ENCODE assay signal across 10 mouse cellular contexts in genomic region chr3:138849755-138850301, GRCm38 (mm10).
DNase-seq lines count a peak whose midpoint lies in the region; ATAC-seq and TF ChIP-seq lines count a peak whose summit lies in the region.
"Had no signal": no experiment of that assay in that cellular context is flagged by ENCODE, and none has a peak within 500 bp of the region (broad histone marks: within the 10 kb centered on the region; RNA-seq: fewer than 3 reads in every experiment).

No protein-coding gene starts in this region.

- H3K27me3 ChIP-seq in embryonic facial prominence, embryonic 13.5 days: no peaks in the 10 kb centered on the region; the same call in 1 of the 2 replicates
- H3K27me3 ChIP-seq in hindbrain, embryonic 11.5 days (ENCODE audit: control insufficient read depth, insufficient read depth, low read length): no peaks in the 10 kb centered on the region
- H3K27me3 ChIP-seq in neural tube, embryonic 12.5 days (replicated peaks): no peaks in the 10 kb centered on the region
- H3K27me3 ChIP-seq in kidney, embryonic 16.5 days (ENCODE audit: insufficient read depth, low read length): no peaks in the 10 kb centered on the region

- peak overlapping the region; percentile 67 for H3K27ac ChIP-seq in left cerebral cortex, adult 2 months
- H3K27ac ChIP-seq in embryonic facial prominence, embryonic 13.5 days: peak overlapping the region; percentile 44
- peak overlapping the region; percentile 53; the same call in 1 of the 2 replicates for H3K27ac ChIP-seq in hindbrain, embryonic 11.5 days (ENCODE audit: low read depth, low read length)
- H3K27ac ChIP-seq in neural tube, embryonic 12.5 days: peak overlapping the region; percentile 21; the same call in 1 of the 2 replicates
- no peak overlapping the region for H3K27ac ChIP-seq in kidney, embryonic 16.5 days (ENCODE audit: low read length)
- H3K27ac ChIP-seq: heart, embryonic 10.5 days had no signal

- intact Hi-C loops in left cerebral cortex, adult 2 months (cut with DNase I): no loop called here
- intact Hi-C loops in heart, postnatal 14 days (cut with DNase I): no loop called here

- peak; percentile 49; the same call in 1 of the 2 replicates for ATAC-seq in embryonic facial prominence, embryonic 13.5 days (ENCODE audit: insufficient number of reproducible peaks, insufficient read depth, low FRiP score, low TSS enrichment, low read depth)
- no peak for ATAC-seq in hindbrain, embryonic 11.5 days (ENCODE audit: low FRiP score)
- no peak for ATAC-seq in neural tube, embryonic 12.5 days (ENCODE audit: low FRiP score, low read depth)
- no peak for ATAC-seq in kidney, embryonic 16.5 days (ENCODE audit: low FRiP score, low TSS enrichment)

- 24% methylated on average over 11 of the region's 11 CpGs for whole genome bisulfite sequencing in embryonic facial prominence, embryonic 13.5 days
- 50% methylated on average over 11 of the region's 11 CpGs for WGBS in hindbrain, embryonic 11.5 days
- 50% methylated on average over 11 of the region's 11 CpGs for WGBS in neural tube, embryonic 12.5 days
- 59% methylated on average over 11 of the region's 11 CpGs for whole genome bisulfite sequencing in kidney, embryonic 16.5 days

- no peaks in the 10 kb centered on the region for H3K9me3 ChIP-seq in embryonic facial prominence, embryonic 13.5 days
- H3K9me3 ChIP-seq in hindbrain, embryonic 11.5 days (ENCODE audit: control insufficient read depth, low read length): no peaks in the 10 kb centered on the region
- H3K9me3 ChIP-seq in neural tube, embryonic 12.5 days: no peaks in the 10 kb centered on the region
- no peaks in the 10 kb centered on the region for H3K9me3 ChIP-seq in kidney, embryonic 16.5 days (ENCODE audit: low read length)
- H3K9me3 ChIP-seq: heart, embryonic 10.5 days had no signal

- no peak overlapping the region for H3K4me3 ChIP-seq in left cerebral cortex, adult 2 months
- no peak overlapping the region for H3K4me3 ChIP-seq in embryonic facial prominence, embryonic 13.5 days
- no peak overlapping the region for H3K4me3 ChIP-seq in hindbrain, embryonic 11.5 days (ENCODE audit: low read depth, low read length)
- no peak overlapping the region for H3K4me3 ChIP-seq in neural tube, embryonic 12.5 days
- no peak overlapping the region for H3K4me3 ChIP-seq in kidney, embryonic 16.5 days (ENCODE audit: low read length)
- H3K4me3 ChIP-seq: heart, embryonic 10.5 days had no signal

- no peak for TF ChIP-seq CTCF in left cerebral cortex, adult 2 months (IDR thresholded peaks at IDR 0.05)

- peak overlapping the region; percentile 12 for H3K4me2 ChIP-seq in embryonic facial prominence, embryonic 13.5 days
- H3K4me2 ChIP-seq in hindbrain, embryonic 11.5 days (replicated peaks; ENCODE audit: low read depth, low read length): no peak overlapping the region
- no peak overlapping the region; the same call in 1 of the 2 replicates for H3K4me2 ChIP-seq in neural tube, embryonic 12.5 days (replicated peaks)
- H3K4me2 ChIP-seq in kidney, embryonic 16.5 days (replicated peaks; ENCODE audit: low read depth, low read length): no peak overlapping the region

- H3K4me1 ChIP-seq in embryonic facial prominence, embryonic 13.5 days: peaks cover 53% of the 10 kb centered on the region
- peaks cover 19% of the 10 kb centered on the region; the same call in 1 of the 2 replicates for H3K4me1 ChIP-seq in hindbrain, embryonic 11.5 days (replicated peaks; ENCODE audit: control insufficient read depth, insufficient read depth, low read length)
- H3K4me1 ChIP-seq in neural tube, embryonic 12.5 days: peaks cover 56% of the 10 kb centered on the region
- peaks cover 15% of the 10 kb centered on the region for H3K4me1 ChIP-seq in kidney, embryonic 16.5 days (ENCODE audit: insufficient read depth, low read length)

- DNase-seq in left cerebral cortex, adult 2 months (ENCODE audit: extremely low spot score in 1 of 2, low spot score in 2 of 2): no peak
- DNase-seq in left cerebral cortex, adult 8-10 months (ENCODE audit: low spot score in 2 of 2): no peak
- no peak for DNase-seq in hindbrain, embryonic 11.5 days (ENCODE audit: low spot score)
- no peak for DNase-seq in right cerebral cortex, postnatal 14 days
- DNase-seq in heart, postnatal 14 days: no peak
- DNase-seq: cerebellum, adult 9-11 months had no signal

- H3K36me3 ChIP-seq in embryonic facial prominence, embryonic 13.5 days: no peaks in the 10 kb centered on the region
- H3K36me3 ChIP-seq in hindbrain, embryonic 11.5 days (ENCODE audit: control insufficient read depth, insufficient read depth, low read length): no peaks in the 10 kb centered on the region
- no peaks in the 10 kb centered on the region for H3K36me3 ChIP-seq in neural tube, embryonic 12.5 days
- H3K36me3 ChIP-seq in kidney, embryonic 16.5 days (ENCODE audit: insufficient read depth, low read length): no peaks in the 10 kb centered on the region
- H3K36me3 ChIP-seq: heart, embryonic 10.5 days had no signal

- H3K9ac ChIP-seq in embryonic facial prominence, embryonic 13.5 days: no peak overlapping the region
- no peak overlapping the region for H3K9ac ChIP-seq in hindbrain, embryonic 11.5 days (ENCODE audit: low read depth, low read length)
- H3K9ac ChIP-seq in neural tube, embryonic 12.5 days: no peak overlapping the region
- H3K9ac ChIP-seq in kidney, embryonic 16.5 days (replicated peaks; ENCODE audit: low read length): no peak overlapping the region
